14 mouse cellular contexts compared by ENCODE assay signal in genomic region chr14:75790411-75790996, GRCm38 (mm10). TPM values are rescaled to one million over a fixed set of nuclear protein-coding genes. Genes with fewer than 3 reads are reported as not detected.
A peak's percentile ranks its signal among the peaks of the same experiment; 100 is the strongest.
DNase-seq lines count a peak whose midpoint lies in the region; ATAC-seq and TF ChIP-seq lines count a peak whose summit lies in the region.
"Had no signal": no experiment of that assay in that cellular context is flagged by ENCODE, and none has a peak within 500 bp of the region (broad histone marks: within the 10 kb centered on the region; RNA-seq: fewer than 3 reads in every experiment).

No protein-coding gene starts in this region.

- TF ChIP-seq POLR2A in MEL (IDR thresholded peaks at IDR 0.05; ENCODE audit: control insufficient read depth in 1 of 2, insufficient read depth in 1 of 2, low read depth in 1 of 2, low read length in 2 of 2, poor library complexity in 1 of 2): no peak
- no peak for TF ChIP-seq POLR2A in bone marrow macrophage, adult 2 months (IDR thresholded peaks at IDR 0.05; ENCODE audit: borderline replicate concordance, low read depth, low read length)

- peaks cover 6% of the 10 kb centered on the region in 2 experiments for H3K4me1 ChIP-seq in MEL (ENCODE audit: control insufficient read depth in 1 of 2, insufficient read depth in 2 of 2, low read length in 2 of 2)
- H3K4me1 ChIP-seq in bone marrow macrophage, adult 2 months (ENCODE audit: control insufficient read depth, insufficient read depth, low read length): peaks cover 19% of the 10 kb centered on the region

- H3K79me2 ChIP-seq in MEL (ENCODE audit: control insufficient read depth, insufficient read depth, low read length, poor library complexity): peaks cover 8% of the 10 kb centered on the region

- peak; percentile 23; the same call in 1 of the 2 replicates for ATAC-seq in megakaryocyte, adult 5-6 weeks (ENCODE audit: poor library complexity, severe bottlenecking)

- H3K27ac ChIP-seq in MEL (ENCODE audit: control insufficient read depth, low read depth, low read length): no peak overlapping the region
- H3K27ac ChIP-seq in bone marrow macrophage, adult 2 months (ENCODE audit: insufficient read depth, low read depth, low read length): peak overlapping the region; percentile 64
- H3K27ac ChIP-seq: embryonic facial prominence, embryonic 12.5 days; neural tube, embryonic 13.5 days had no signal

- TF ChIP-seq EP300 in MEL (IDR thresholded peaks at IDR 0.05; ENCODE audit: low read depth in 1 of 2, low read length in 2 of 2): no peak

- no peak for TF ChIP-seq RAD21 in MEL (IDR thresholded peaks at IDR 0.05; ENCODE audit: low read depth, low read length)

- peak overlapping the region; percentile 12 to 16; a peak in 2 of 4 replicates for H3K4me3 ChIP-seq in MEL (ENCODE audit: control insufficient read depth in 1 of 2, insufficient read depth in 1 of 2, low read depth in 2 of 2, low read length in 2 of 2)
- peak overlapping the region; percentile 18 for H3K4me3 ChIP-seq in bone marrow macrophage, adult 2 months (ENCODE audit: insufficient read depth, low read length)
- H3K4me3 ChIP-seq: embryonic facial prominence, embryonic 12.5 days; neural tube, embryonic 13.5 days had no signal

- no peak for TF ChIP-seq CTCF in MEL (IDR thresholded peaks at IDR 0.05 in 2 of 3, conservative IDR thresholded peaks at IDR 0.05 in 1 of 3; ENCODE audit: control insufficient read depth in 1 of 3, insufficient read depth in 1 of 3, low read depth in 2 of 3, low read length in 3 of 3, poor library complexity in 1 of 3, severe bottlenecking in 1 of 3)
- no peak for TF ChIP-seq CTCF in bone marrow macrophage, adult 2 months (IDR thresholded peaks at IDR 0.05; ENCODE audit: low read depth, low read length)

- peak; percentile 10 for DNase-seq in layer of hippocampus, adult 9-10 months (ENCODE audit: low spot score)
- no peak for DNase-seq in layer of hippocampus, postnatal 10 days (ENCODE audit: low spot score in 2 of 2)
- peak; percentile 54 for DNase-seq in MEL (ENCODE audit: low read depth, low spot score)
- DNase-seq in frontal cortex, postnatal 36 days (ENCODE audit: low spot score in 2 of 2): no peak
- no peak for DNase-seq in urinary bladder, postnatal 10 days (ENCODE audit: low spot score)
- DNase-seq: cerebellum, postnatal 14 days; kidney, adult 11 months; kidney, postnatal 4 days; left cerebral cortex, postnatal 4 days; midbrain, embryonic 14.5 days had no signal

- peak overlapping the region; percentile 16; the same call in 1 of the 2 replicates for H3K9ac ChIP-seq in MEL (ENCODE audit: control insufficient read depth, low read depth, low read length, poor library complexity, severe bottlenecking)
- H3K9ac ChIP-seq: embryonic facial prominence, embryonic 12.5 days; neural tube, embryonic 13.5 days had no signal

- H3K36me3 ChIP-seq in MEL (ENCODE audit: control insufficient read depth in 1 of 2, insufficient read depth in 2 of 2, low read length in 2 of 2): peaks cover 0 to 16% of the 10 kb centered on the region in 2 experiments; a peak in 2 of 4 replicates
- H3K36me3 ChIP-seq: embryonic facial prominence, embryonic 12.5 days; neural tube, embryonic 13.5 days had no signal

- peaks cover 3 to 7% of the 10 kb centered on the region in 2 experiments for H3K27me3 ChIP-seq in MEL (ENCODE audit: control insufficient read depth in 1 of 2, insufficient read depth in 2 of 2, low read length in 2 of 2)

- H3K9me3 ChIP-seq in MEL (replicated peaks; ENCODE audit: insufficient read depth, low read length): no peaks in the 10 kb centered on the region
- H3K9me3 ChIP-seq: embryonic facial prominence, embryonic 12.5 days; neural tube, embryonic 13.5 days had no signal

TF ChIP-seq in MEL, 35 proteins besides CTCF, POLR2A, EP300 and RAD21:
- TF ChIP-seq POLR2AphosphoS2 (IDR thresholded peaks at IDR 0.05; ENCODE audit: low read length) (no peak), MAX (IDR thresholded peaks at IDR 0.05; ENCODE audit: low read length) (no peak), MYB (IDR thresholded peaks at IDR 0.05; ENCODE audit: low read depth, low read length) (no peak), ZKSCAN1 (IDR thresholded peaks at IDR 0.05; ENCODE audit: low read depth, low read length) (no peak), MAZ (IDR thresholded peaks at IDR 0.05; ENCODE audit: low read depth, low read length) (no peak), NRF1 (IDR thresholded peaks at IDR 0.05; ENCODE audit: insufficient read depth, low read depth, low read length, poor library complexity, severe bottlenecking) (no peak), ELF1 (IDR thresholded peaks at IDR 0.05; ENCODE audit: low read depth, low read length) (peak; percentile 34; the same call in 1 of the 2 replicates), MAFK (IDR thresholded peaks at IDR 0.05; ENCODE audit: borderline replicate concordance, low read depth, low read length) (no peak), BHLHE40 (IDR thresholded peaks at IDR 0.05; ENCODE audit: borderline replicate concordance, low read depth, low read length) (no peak), HCFC1 (IDR thresholded peaks at IDR 0.05; ENCODE audit: low read depth, low read length) (0 out of 2 replicates have a peak, but pooled peaks have one; percentile 39), TBP (IDR thresholded peaks at IDR 0.05; ENCODE audit: low read depth, low read length) (peak; percentile 64), MXI1 (IDR thresholded peaks at IDR 0.05; ENCODE audit: low read depth, low read length) (no peak), NELFE (IDR thresholded peaks at IDR 0.05; ENCODE audit: low read depth, low read length) (0 out of 2 replicates have a peak, but pooled peaks have one; percentile 24), SIN3A (IDR thresholded peaks at IDR 0.05; ENCODE audit: low read length) (peak; percentile 42)
TF ChIP-seq in MEL: peak in this region for 5.

RNA-seq across cellular contexts. Expression of gene Slc25a30, which starts 3.7 kb away (rescaled TPM):
- 10 to 100 TPM; 11.0 to 12.9 TPM for total RNA-seq in layer of hippocampus, postnatal 10 days (2021)
- total RNA-seq in MEL (2012; rRNA removed): 20.3 and 25.9 TPM in 2 replicates
- 10 to 100 TPM in 1 of 2 experiments, not detected in 1; 24.0 TPM for polyA plus RNA-seq in MEL (2012; ENCODE audit: insufficient read depth in 1 of 2, insufficient read length in 2 of 2, low read depth in 1 of 2, low replicate concordance in 2 of 2, missing spikeins in 1 of 2)
- 26.8 and 33.3 TPM in 2 replicates for polyA plus RNA-seq in bone marrow macrophage, adult 2 months (2012; ENCODE audit: insufficient read depth, insufficient read length, missing spikeins)
- 19.8 and 21.6 TPM in 2 replicates for total RNA-seq in megakaryocyte, adult 5-6 weeks (2015)
- total RNA-seq in megakaryocyte, adult 5-6 weeks (2017): 13.0 and 19.9 TPM in 2 replicates

RNA-seq across cellular contexts. Expression of gene Cog3, which starts 36.2 kb away (rescaled TPM):
- 10 to 100 TPM; 23.0 to 25.3 TPM for total RNA-seq in layer of hippocampus, postnatal 10 days (2021)
- total RNA-seq in MEL (2012; rRNA removed): 15.3 and 16.7 TPM in 2 replicates
- 10 to 100 TPM; 15.3 to 46.1 TPM for polyA plus RNA-seq in MEL (2012; ENCODE audit: insufficient read depth in 1 of 2, insufficient read length in 2 of 2, low read depth in 1 of 2, low replicate concordance in 2 of 2, missing spikeins in 1 of 2)
- polyA plus RNA-seq in bone marrow macrophage, adult 2 months (2012; ENCODE audit: insufficient read depth, insufficient read length, missing spikeins): 14.6 and 15.3 TPM in 2 replicates
- total RNA-seq in megakaryocyte, adult 5-6 weeks (2015): 21.2 and 22.8 TPM in 2 replicates
- total RNA-seq in megakaryocyte, adult 5-6 weeks (2017): 24.1 and 24.5 TPM in 2 replicates

RNA-seq across cellular contexts. Expression of gene Tpt1, which starts 54.4 kb away (rescaled TPM):
- 1,000 to 10,000 TPM; 1,133 to 1,398 TPM for total RNA-seq in layer of hippocampus, postnatal 10 days (2021)
- 652 and 695 TPM in 2 replicates for total RNA-seq in MEL (2012; rRNA removed)
- polyA plus RNA-seq in MEL (2012; ENCODE audit: insufficient read depth in 1 of 2, insufficient read length in 2 of 2, low read depth in 1 of 2, low replicate concordance in 2 of 2, missing spikeins in 1 of 2): 1,000 to 10,000 TPM in 1 of 2 experiments, 100 to 1,000 TPM in 1; 817 to 1,342 TPM
- 3,849 and 4,223 TPM in 2 replicates for polyA plus RNA-seq in bone marrow macrophage, adult 2 months (2012; ENCODE audit: insufficient read depth, insufficient read length, missing spikeins)
- 5,508 and 5,947 TPM in 2 replicates for total RNA-seq in megakaryocyte, adult 5-6 weeks (2015)
- 1,349 and 1,387 TPM in 2 replicates for total RNA-seq in megakaryocyte, adult 5-6 weeks (2017)

Comparison
In these comparisons a context has a peak if more than half of its experiments do, and no peak if none do; other contexts are left out.
1. DNase-seq: peak in layer of hippocampus, adult 9-10 months (single experiment) and MEL (single experiment); none in layer of hippocampus, postnatal 10 days (0 of 2), frontal cortex, postnatal 36 days (0 of 2) and urinary bladder, postnatal 10 days (single experiment).